In genomic region chr13:45797696-45798095, GRCm38 (mm10) we compare ENCODE assay signal across 19 mouse cellular contexts.
DNase-seq lines count a peak whose midpoint lies in the region; ATAC-seq lines count a peak whose summit lies in the region.
"Had no signal": no experiment of that assay in that cellular context is flagged by ENCODE, and none has a peak within 500 bp of the region (broad histone marks: within the 10 kb centered on the region; RNA-seq: fewer than 3 reads in every experiment).

No protein-coding gene starts in this region.

- peak; percentile 42; the same call in 1 of the 2 replicates for ATAC-seq in granulocyte monocyte progenitor cell, adult 5-6 weeks (replicated peaks; ENCODE audit: poor library complexity, severe bottlenecking)
- ATAC-seq: forebrain, embryonic 14.5 days; midbrain, embryonic 16.5 days had no signal

- DNase-seq in heart, adult 11 months: peak; percentile 92
- no peak for DNase-seq in heart, postnatal 36 days
- DNase-seq in 416B (ENCODE audit: low read depth) (peak; percentile 72), NIH3T3 (ENCODE audit: low read depth) (peak; percentile 14)
- no peak for DNase-seq in left cerebral cortex, adult 11 months (ENCODE audit: low spot score)
- no peak for DNase-seq in embryo, embryonic 10 days (ENCODE audit: low spot score)
- no peak for DNase-seq in Muller cell, postnatal 12 days (ENCODE audit: inconsistent ontology term)
- DNase-seq: adrenal gland, postnatal 14 days; B cell, adult 2 months; cerebellum, adult 11 months; cerebellum, adult 9-11 months; gastrocnemius, postnatal 36 days; kidney, adult 11 months; kidney, postnatal 14 days; lung, postnatal 4 days; thymus, postnatal 36 days had no signal

- intact Hi-C loops in heart, postnatal 36 days (cut with DNase I): no loop called here

Comparison
In these comparisons a context has a peak if more than half of its experiments do, and no peak if none do; other contexts are left out.
1. DNase-seq: peak in heart, adult 11 months (single experiment), 416B (single experiment) and NIH3T3 (single experiment); none in heart, postnatal 36 days (0 of 2), left cerebral cortex, adult 11 months (single experiment), embryo, embryonic 10 days (single experiment) and Muller cell, postnatal 12 days (single experiment).